Mouse (Mus musculus): ENCODE results near the gene Spg11. TPM values are rescaled to one million over a fixed set of nuclear protein-coding genes. Genes with fewer than 3 reads are reported as not detected.
"Not testable (repeated sequence)": the region's sequence is repeated elsewhere in the genome, so short reads cannot be mapped to it uniquely, and the experiment has no call there.

The Spg11 gene
- polyA plus RNA-seq, 3 experiments from 2014 or later, result 5.6 to 6.8 (median 6.3) TPM

DNA sequence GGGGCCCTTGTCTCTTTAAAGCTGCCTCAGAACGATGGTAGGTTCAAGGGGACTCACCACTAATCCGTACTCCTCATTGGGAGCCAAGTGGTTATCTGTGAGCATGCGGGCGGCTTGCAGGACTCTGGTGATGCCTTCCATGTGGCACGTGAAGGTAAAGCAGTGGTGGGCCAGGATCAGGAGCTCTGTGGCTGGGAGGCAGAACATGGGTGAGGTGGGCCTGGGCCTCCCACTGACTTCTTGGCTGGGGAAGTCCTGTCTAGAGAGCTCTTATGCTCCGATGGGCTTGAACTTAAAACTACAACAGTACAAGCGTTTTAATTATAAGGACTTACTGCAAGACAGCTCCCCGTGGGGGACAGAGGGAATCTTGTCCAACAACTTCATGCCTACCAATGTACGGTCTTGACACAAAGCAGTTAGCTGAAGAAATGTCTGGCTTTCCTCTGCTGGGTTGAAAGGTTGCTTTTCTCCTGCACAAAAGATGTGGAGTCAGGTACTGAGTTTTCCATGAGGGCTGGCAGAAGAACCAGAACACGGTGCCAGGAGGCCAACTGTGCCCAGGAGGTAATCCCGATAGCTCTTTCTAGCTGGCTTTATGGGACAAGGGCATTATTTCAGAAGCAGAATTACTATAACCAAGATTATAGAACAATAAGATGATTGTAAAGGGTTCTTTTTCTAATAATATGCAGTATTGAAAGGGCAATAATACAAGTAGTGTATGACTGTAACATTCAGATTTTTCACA, 58.6 kb downstream of the Spg11 start:
- no peak for ATAC-seq

DNA sequence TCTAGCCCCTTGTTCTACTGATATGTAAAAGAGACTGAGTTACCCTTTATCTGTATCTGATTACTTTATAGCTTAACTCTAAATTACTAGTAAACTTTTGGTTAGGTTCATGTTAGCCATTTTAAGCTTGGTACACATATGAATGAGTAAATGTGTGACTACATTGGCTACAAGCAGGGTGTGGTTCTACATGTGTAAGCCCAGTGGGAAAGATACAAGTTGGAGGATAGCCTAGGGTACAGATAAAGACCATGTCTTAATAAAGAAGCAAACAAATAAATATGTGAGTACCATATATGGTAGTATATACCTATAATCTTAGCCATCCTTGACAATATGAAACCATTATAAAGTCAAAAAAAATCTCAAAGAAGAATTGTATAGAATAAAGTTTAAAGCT, 74.3 kb downstream of the Spg11 start:
- no peak for ATAC-seq

DNA sequence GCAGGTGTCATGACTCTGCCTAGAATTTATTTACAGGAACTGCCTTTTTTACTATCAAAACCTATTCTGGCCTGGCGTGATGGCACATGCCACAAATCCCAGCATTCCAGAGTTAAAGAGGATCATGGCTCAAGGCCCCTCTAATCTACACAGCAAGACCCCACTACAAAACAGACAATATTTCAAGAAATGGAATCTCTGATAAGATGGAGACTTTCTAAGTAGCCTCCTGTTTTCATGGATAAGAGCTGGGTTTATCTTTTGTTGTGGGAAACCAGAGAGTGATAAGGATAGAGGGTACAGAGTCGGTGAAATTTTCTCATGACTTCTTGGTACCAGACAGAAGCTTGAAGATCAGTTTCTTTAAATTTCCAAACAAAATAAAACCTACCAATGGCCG, 82.1 kb downstream of the Spg11 start:
- no peak for ATAC-seq

DNA sequence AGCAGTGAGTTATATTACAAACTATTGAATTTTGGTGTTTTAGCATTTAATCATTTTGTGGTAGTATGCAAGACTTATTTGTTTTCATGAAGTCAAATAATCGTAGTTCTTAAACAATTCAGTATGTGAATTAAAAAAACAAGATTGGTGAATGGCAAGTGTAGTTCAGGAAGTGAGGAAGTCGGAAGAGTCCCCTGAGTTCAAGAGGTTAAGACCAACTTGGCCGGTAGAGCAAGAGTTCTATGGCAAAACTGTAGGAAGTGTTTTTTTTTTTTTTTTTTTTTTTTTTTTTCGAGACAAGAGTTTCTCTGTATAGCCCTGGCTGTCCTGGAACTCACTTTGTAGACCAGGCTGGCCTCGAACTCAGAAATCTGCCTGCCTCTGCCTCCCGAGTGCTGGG, 86.2 kb downstream of the Spg11 start:
- ATAC-seq, result no peak

DNA sequence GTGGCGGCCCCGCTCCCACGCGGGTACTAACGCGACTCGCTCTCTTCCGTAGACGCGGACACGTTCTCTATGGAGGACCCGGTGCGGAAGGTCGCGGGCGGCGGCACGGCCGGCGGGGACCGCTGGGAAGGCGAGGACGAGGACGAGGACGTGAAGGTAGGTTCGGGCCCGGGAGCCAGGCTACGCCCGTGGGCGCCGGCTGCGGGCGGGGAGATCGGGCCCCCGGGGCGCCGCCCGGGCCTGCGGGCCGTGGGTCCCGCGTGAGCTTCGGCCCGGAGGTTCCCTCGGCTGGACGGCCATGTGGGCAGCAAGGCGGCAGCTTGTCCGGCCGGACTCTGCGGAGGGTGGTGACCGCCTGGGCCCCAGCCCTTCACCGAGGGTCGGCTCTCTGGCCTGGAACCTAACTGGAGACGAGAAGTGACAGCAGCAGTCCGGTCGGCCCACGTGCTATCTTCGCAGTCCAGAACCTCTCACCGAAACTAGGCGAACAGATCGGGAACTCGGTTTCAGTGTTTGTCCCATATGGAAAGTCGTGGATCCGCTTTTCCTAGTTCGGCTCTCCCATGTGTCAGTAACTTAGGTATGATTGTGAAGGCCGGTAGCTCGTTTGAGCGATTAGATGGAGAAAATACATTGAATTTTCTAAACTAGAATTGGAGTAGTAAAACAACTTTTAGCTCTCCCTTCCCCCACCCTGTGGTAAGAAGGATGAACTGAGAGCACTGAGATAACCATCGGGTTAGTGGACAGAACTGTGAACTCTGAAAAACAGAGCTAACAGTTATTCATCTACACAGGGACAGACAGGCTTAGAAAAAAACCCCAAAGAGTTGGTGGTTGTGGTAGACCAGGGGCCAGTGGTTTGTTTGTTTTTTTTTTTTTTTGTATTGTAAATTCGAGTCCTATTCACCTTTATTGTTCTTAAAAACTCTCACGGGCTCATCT, 89.2 kb downstream of the Spg11 start:
- no peak for ATAC-seq

DNA sequence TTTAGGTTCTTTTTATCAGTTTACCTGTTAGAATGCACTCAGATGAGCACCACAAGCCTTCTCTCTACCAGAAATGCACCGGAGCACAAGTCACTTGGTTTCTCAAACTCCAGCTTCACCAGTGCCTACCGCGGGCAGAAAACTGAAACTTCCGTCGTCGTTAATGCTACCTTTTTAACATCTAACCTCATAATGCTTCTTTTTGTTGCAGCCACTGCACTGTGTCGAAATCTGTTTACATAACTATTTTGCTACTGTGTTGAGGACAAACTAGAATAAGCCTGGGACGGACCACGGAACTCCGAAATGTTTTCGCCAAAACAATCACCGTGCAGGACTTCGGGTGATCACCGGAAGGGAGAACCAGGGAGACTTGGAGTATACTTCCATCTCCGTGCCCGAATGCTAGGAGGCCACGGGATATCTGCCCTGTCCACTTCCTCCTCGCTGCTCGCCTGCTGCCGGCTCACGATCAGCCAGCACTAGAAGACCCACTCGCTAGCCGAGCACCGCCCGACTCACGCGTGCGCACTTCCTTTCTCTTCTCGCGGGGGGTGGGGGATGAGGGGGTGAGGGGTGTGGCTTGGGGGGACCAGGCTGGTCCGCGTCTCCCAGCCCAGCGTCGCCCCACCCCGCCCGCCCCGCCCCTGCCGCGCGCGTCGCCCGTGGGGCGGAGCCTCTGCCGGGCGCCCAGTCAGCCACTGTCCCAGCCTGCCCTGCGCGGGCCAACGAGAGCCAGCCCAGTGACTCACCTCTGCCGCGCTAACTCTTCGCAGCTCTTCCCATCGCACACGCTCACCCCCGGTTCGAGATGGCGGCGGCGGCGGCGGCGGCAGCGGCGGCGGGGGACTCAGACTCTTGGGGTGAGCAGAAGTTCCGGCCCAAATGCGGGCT, 90.1 kb downstream of the Spg11 start, which contains the start of gene Eif3j1:
Eif3j1 (plus strand) TSS at position 685 of the 894 bp plus-strand sequence.
- peak; percentile 93 for ATAC-seq

DNA sequence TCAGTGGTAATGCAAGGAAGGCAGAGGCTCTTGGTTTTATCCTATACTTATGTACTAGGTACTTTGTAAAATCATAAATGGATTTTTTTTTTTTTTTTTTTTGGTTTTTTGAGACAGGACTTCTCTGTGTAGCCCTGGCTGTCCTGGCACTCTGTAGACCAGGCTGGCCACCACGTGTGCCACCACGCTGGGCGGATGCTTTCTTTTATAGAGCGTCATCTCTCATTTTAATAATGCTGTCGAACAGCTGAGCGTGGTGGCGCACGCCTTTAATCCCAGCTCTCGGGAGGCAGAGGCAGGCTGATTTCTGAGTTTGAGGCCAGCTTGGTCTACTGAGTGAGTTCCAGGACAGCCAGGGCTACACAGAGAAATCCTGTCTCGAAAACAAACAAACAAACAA, 91.1 kb downstream of the Spg11 start:
- ATAC-seq, result not testable (repeated sequence)

DNA sequence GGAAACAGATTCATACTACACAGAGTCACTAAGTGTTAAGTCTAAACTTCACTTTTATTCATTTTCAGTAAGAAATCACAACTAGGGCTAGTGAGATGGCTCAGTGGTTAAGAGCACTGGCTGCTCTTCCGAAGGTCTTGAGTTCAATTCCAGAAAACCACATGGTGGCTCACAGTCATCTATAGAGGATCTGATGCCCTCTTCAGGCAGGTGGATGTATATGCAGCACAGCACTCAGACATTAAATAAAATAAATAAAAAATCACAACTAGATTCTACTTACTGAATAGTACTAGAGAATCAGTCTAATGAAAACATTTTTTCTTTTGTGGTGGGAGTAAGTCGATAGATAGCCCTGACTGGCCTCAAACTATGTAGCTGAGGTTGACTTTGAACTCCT, 95.9 kb downstream of the Spg11 start:
- ATAC-seq, result peak; percentile 54

DNA sequence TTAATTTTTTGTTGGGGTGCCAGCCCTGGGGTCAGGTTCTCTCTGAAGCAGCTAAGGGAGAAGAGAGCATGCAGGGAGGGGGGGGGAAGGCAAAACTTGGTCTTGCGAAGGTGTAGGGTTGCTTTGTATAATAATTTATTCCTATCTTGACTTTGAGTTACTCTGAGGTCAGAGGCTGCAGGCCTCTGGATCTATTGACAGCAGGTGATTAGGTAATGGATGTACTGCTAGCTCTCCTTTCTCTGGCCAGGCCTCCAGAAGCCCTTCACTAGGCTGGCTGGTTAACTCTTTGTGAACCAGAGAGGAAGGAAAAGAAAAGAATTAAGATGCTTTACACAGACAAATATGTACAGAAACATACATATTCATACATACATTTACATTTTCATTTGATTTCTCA, 99.5 kb downstream of the Spg11 start:
- ATAC-seq, result no peak

DNA sequence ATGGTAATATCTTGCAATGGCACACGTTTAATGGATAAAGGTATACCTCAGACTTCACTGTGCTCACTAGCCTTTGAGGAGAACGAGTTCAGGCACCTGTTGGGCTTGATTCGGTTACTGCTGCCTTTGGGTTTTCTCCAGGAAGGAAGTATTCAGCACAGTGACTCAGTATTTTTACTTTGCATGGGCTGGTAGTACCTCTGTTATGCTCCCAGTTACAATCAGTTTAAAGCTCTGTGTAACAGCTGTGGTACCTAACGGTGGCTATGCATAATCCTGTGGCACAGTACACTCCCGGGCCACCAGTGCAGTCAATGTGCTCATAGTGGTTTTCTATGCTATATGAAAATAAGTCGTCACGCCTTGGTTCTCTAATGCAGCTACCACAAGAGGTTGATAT, 106.7 kb downstream of the Spg11 start:
- no peak for ATAC-seq

DNA sequence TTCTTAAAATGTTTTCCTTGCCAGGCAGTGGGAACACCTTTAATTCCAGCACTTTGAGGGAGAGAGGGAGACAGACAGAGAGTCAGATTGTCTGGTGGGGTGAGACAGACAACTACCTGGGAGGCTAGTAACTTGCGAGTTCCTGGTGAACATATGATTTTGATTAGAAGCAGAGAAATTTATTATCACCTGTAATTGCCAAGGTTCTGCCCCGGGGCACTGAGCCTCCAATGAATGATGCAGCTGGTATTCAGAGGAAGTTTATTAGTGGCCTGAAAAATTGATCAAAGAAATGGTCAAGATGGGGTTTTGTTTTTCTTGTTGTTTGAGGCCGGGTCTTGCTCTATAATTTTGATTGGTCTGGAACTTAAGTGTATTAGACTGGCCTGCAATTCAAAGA, 109.4 kb downstream of the Spg11 start:
- no peak for ATAC-seq

Other genes with a start within 250 kb of the Spg11 start
- 10 to 100 TPM; 58.7 to 86.3 (median 68.9) TPM for gene Ctdspl2, start 162.4 kb downstream of the Spg11 start, polyA plus RNA-seq (2017; shearing (Covaris generic))
- gene Mageb3, start 162.3 kb downstream of the Spg11 start, polyA plus RNA-seq (2017; shearing (Covaris generic)), result not detected
- gene Eif3j1, start 89.8 kb downstream of the Spg11 start, polyA plus RNA-seq (2017; shearing (Covaris generic)), result 1 to 10 TPM; 2.7 to 4.4 (median 3.1) TPM
- gene B2m, start 29.3 kb upstream of the Spg11 start, polyA plus RNA-seq (2017; shearing (Covaris generic)), result over 10,000 TPM in 1 of 3 experiments, 1,000 to 10,000 TPM in 2; 8,524 to 10,037 (median 9,865) TPM
- gene Trim69, start 42.3 kb upstream of the Spg11 start, polyA plus RNA-seq (2017; shearing (Covaris generic)), result under 1 TPM in 2 of 3 experiments, not detected in 1; 0.26 to 0.33 TPM
- under 1 TPM in 2 of 3 experiments, not detected in 1; 0.22 to 0.40 TPM for gene Patl2, start 67.8 kb upstream of the Spg11 start, polyA plus RNA-seq (2017; shearing (Covaris generic))
- not detected for gene Terb2, start 67.9 kb upstream of the Spg11 start, polyA plus RNA-seq (2017; shearing (Covaris generic))
- 1 to 10 TPM; 3.5 to 8.4 (median 4.3) TPM for gene Sord, start 116.4 kb upstream of the Spg11 start, polyA plus RNA-seq (2017; shearing (Covaris generic))
- gene Duox2, start 180.1 kb upstream of the Spg11 start, polyA plus RNA-seq (2017; shearing (Covaris generic)), result not detected
- not detected for gene Duoxa2, start 180.5 kb upstream of the Spg11 start, polyA plus RNA-seq (2017; shearing (Covaris generic))
- not detected for gene Duoxa1, start 195.3 kb upstream of the Spg11 start, polyA plus RNA-seq (2017; shearing (Covaris generic))
- not detected for gene Duox1, start 197.3 kb upstream of the Spg11 start, polyA plus RNA-seq (2017; shearing (Covaris generic))